Mouse (Mus musculus) MEL (cell line): Measurements from ENCODE around the gene Hfe. TPM values are rescaled to one million over a fixed set of nuclear protein-coding genes. Genes with fewer than 3 reads are reported as not detected.

ENCODE experiments used
- DNase-seq: peaks from one replicate; pipeline ENCODE4 v3.0.0; 2011; ENCODE audit warnings: low read depth, low spot score
- H3K27ac ChIP-seq: 2 replicates; pipeline ENCODE4 v1.5.1; 2012; ENCODE audit warnings: low read depth, mild to moderate bottlenecking, control low read depth, low read length, moderate library complexity; ENCODE audit not compliant: control insufficient read depth
- H3K27me3 ChIP-seq, 2 experiments: fragments of 150-350 bp in 1 of 2; sonication (generic) in 1 of 2; 2 replicates each; pipeline ENCODE4 v1.6.1; 2012; ENCODE audit warnings: low read length in 2 of 2, mild to moderate bottlenecking in 2 of 2, improper control_type of control experiment in 1 of 2, moderate library complexity in 1 of 2; ENCODE audit not compliant: insufficient read depth in 2 of 2, control insufficient read depth in 1 of 2
- H3K36me3 ChIP-seq, 2 experiments: 2 replicates each; pipeline ENCODE4 v1.6.1; 2012 to 2014; ENCODE audit warnings: low read length in 2 of 2, improper control_type of control experiment in 1 of 2, inconsistent platforms in 1 of 2, mild to moderate bottlenecking in 1 of 2; ENCODE audit not compliant: insufficient read depth in 2 of 2, control insufficient read depth in 1 of 2
- H3K4me1 ChIP-seq, 2 experiments: fragments of 150-350 bp in 1 of 2; sonication (generic) in 1 of 2; 2 replicates each; pipeline ENCODE4 v1.6.1; 2012; ENCODE audit warnings: low read length in 2 of 2, improper control_type of control experiment in 1 of 2, mild to moderate bottlenecking in 1 of 2; ENCODE audit not compliant: insufficient read depth in 2 of 2, control insufficient read depth in 1 of 2
- H3K4me3 ChIP-seq, 2 experiments: fragments of 150-350 bp in 1 of 2; sonication (generic) in 1 of 2; 2 replicates each; pipeline ENCODE4 v1.5.1; 2012; ENCODE audit warnings: low read depth in 2 of 2, low read length in 2 of 2, mild to moderate bottlenecking in 2 of 2, moderate library complexity in 2 of 2, control low read depth in 1 of 2, improper control_type of control experiment in 1 of 2; ENCODE audit not compliant: control insufficient read depth in 1 of 2, insufficient read depth in 1 of 2
- H3K79me2 ChIP-seq: 2 replicates; pipeline ENCODE4 v1.6.1; 2012; ENCODE audit warnings: mild to moderate bottlenecking, low read length, moderate library complexity; ENCODE audit not compliant: control insufficient read depth, poor library complexity, insufficient read depth
- H3K9ac ChIP-seq: 2 replicates; pipeline ENCODE4 v1.6.1; 2012; ENCODE audit warnings: low read depth, mild to moderate bottlenecking, control low read depth, low read length, moderate library complexity; ENCODE audit not compliant: control insufficient read depth, poor library complexity, severe bottlenecking
- H3K9me3 ChIP-seq: fragments of 150-350 bp; sonication (generic); replicated peaks from 2 replicates; pipeline ENCODE4 v1.6.1; 2012; ENCODE audit warnings: mild to moderate bottlenecking, low read length, improper control_type of control experiment, moderate library complexity; ENCODE audit not compliant: insufficient read depth
- BHLHE40 ChIP-seq: IDR thresholded peaks from 2 replicates; pipeline ENCODE4 v1.6.1; 2012; ENCODE audit warnings: low read depth, mild to moderate bottlenecking, inconsistent platforms, low read length, improper control_type of control experiment, borderline replicate concordance
- CHD2 ChIP-seq: IDR thresholded peaks from 2 replicates; pipeline ENCODE4 v1.6.1; 2011; ENCODE audit warnings: low read length, improper control_type of control experiment
- CTCF ChIP-seq, 3 experiments: IDR thresholded peaks in 2 of 3; conservative IDR thresholded peaks in 1 of 3; 2 replicates each; pipeline ENCODE4 v1.5.1; 2011 to 2012; ENCODE audit warnings: low read length in 3 of 3, low read depth in 2 of 3, mild to moderate bottlenecking in 2 of 3, improper control_type of control experiment in 1 of 3, inconsistent platforms in 1 of 3, mixed read lengths in 1 of 3, moderate library complexity in 1 of 3; ENCODE audit not compliant: control insufficient read depth in 1 of 3, insufficient read depth in 1 of 3, poor library complexity in 1 of 3, severe bottlenecking in 1 of 3
- ELF1 ChIP-seq: IDR thresholded peaks from 2 replicates; pipeline ENCODE4 v1.6.1; 2014; ENCODE audit warnings: low read depth, mild to moderate bottlenecking, inconsistent platforms, low read length, improper control_type of control experiment, moderate library complexity
- EP300 ChIP-seq, 2 experiments: IDR thresholded peaks; 2 replicates each; pipeline ENCODE4 v1.6.1; 2011; ENCODE audit warnings: improper control_type of control experiment in 2 of 2, low read length in 2 of 2, low read depth in 1 of 2, mild to moderate bottlenecking in 1 of 2
- ETS1 ChIP-seq: IDR thresholded peaks from 2 replicates; pipeline ENCODE4 v1.6.1; 2012; ENCODE audit warnings: low read depth, mild to moderate bottlenecking, inconsistent platforms, low read length, improper control_type of control experiment, moderate library complexity
- GABPA ChIP-seq: IDR thresholded peaks from 2 replicates; pipeline ENCODE4 v1.6.1; 2012; ENCODE audit warnings: low read depth, mild to moderate bottlenecking, inconsistent platforms, low read length, improper control_type of control experiment, moderate library complexity
- HCFC1 ChIP-seq: IDR thresholded peaks from 2 replicates; pipeline ENCODE4 v1.6.1; 2012; ENCODE audit warnings: low read depth, mild to moderate bottlenecking, inconsistent platforms, low read length, improper control_type of control experiment, moderate library complexity
- JUND ChIP-seq: IDR thresholded peaks from 2 replicates; pipeline ENCODE4 v1.6.1; 2011; ENCODE audit warnings: low read depth, mild to moderate bottlenecking, improper control_type of control experiment, low read length
- KAT2A ChIP-seq: conservative IDR thresholded peaks from 2 replicates; pipeline ENCODE4 v1.6.1; 2012; ENCODE audit warnings: low read depth, low read length, improper control_type of control experiment, inconsistent platforms
- MEF2A ChIP-seq: IDR thresholded peaks from 2 replicates; pipeline ENCODE4 v1.6.1; 2014; ENCODE audit warnings: low read depth, mild to moderate bottlenecking, inconsistent platforms, low read length, improper control_type of control experiment; ENCODE audit not compliant: poor library complexity, insufficient replicate concordance, severe bottlenecking; ENCODE audit errors: extremely low read depth
- MYB ChIP-seq: IDR thresholded peaks from 2 replicates; pipeline ENCODE4 v1.6.1; 2011; ENCODE audit warnings: mild to moderate bottlenecking, low read depth, low read length, improper control_type of control experiment
- MYC ChIP-seq: IDR thresholded peaks from 2 replicates; pipeline ENCODE4 v1.6.1; 2011; ENCODE audit warnings: low read depth, mild to moderate bottlenecking, low read length, improper control_type of control experiment, moderate library complexity
- NELFE ChIP-seq: IDR thresholded peaks from 2 replicates; pipeline ENCODE4 v1.6.1; 2011; ENCODE audit warnings: low read depth, low read length, improper control_type of control experiment
- NRF1 ChIP-seq: IDR thresholded peaks from 2 replicates; pipeline ENCODE4 v1.6.1; 2014; ENCODE audit warnings: low read depth, mild to moderate bottlenecking, inconsistent platforms, low read length, improper control_type of control experiment, moderate library complexity; ENCODE audit not compliant: poor library complexity, insufficient read depth, severe bottlenecking
- POLR2A ChIP-seq, 2 experiments: IDR thresholded peaks; 2 replicates each; pipeline ENCODE4 v1.6.1; 2011 to 2012; ENCODE audit warnings: low read length in 2 of 2, mild to moderate bottlenecking in 2 of 2, control low read depth in 1 of 2, improper control_type of control experiment in 1 of 2, low read depth in 1 of 2, moderate library complexity in 1 of 2; ENCODE audit not compliant: control insufficient read depth in 1 of 2, insufficient read depth in 1 of 2, poor library complexity in 1 of 2
- POLR2AphosphoS5 ChIP-seq: IDR thresholded peaks from 2 replicates; pipeline ENCODE4 v1.6.1; 2012; ENCODE audit warnings: low read depth, borderline replicate concordance, mild to moderate bottlenecking, inconsistent platforms, low read length, moderate library complexity, mixed read lengths
- RAD21 ChIP-seq: IDR thresholded peaks from 2 replicates; pipeline ENCODE4 v1.6.1; 2011; ENCODE audit warnings: mild to moderate bottlenecking, low read depth, low read length, improper control_type of control experiment
- RCOR1 ChIP-seq: IDR thresholded peaks from 2 replicates; pipeline ENCODE4 v1.6.1; 2012; ENCODE audit warnings: low read depth, mild to moderate bottlenecking, inconsistent platforms, low read length, improper control_type of control experiment
- SIN3A ChIP-seq: IDR thresholded peaks from 2 replicates; pipeline ENCODE4 v1.6.1; 2012; ENCODE audit warnings: low read length, improper control_type of control experiment, inconsistent platforms
- TCF12 ChIP-seq: IDR thresholded peaks from 2 replicates; pipeline ENCODE4 v1.6.1; 2014; ENCODE audit warnings: low read depth, mild to moderate bottlenecking, inconsistent platforms, low read length, improper control_type of control experiment, moderate library complexity
- UBTF ChIP-seq: IDR thresholded peaks from 2 replicates; pipeline ENCODE4 v1.6.1; 2012; ENCODE audit warnings: low read depth, mild to moderate bottlenecking, inconsistent platforms, low read length, improper control_type of control experiment, moderate library complexity, borderline replicate concordance; ENCODE audit not compliant: insufficient read depth
- USF1 ChIP-seq: IDR thresholded peaks from 2 replicates; pipeline ENCODE4 v1.6.1; 2014; ENCODE audit warnings: low read depth, mild to moderate bottlenecking, inconsistent platforms, low read length, improper control_type of control experiment, moderate library complexity
- USF2 ChIP-seq, 2 experiments: IDR thresholded peaks; 2 replicates each; pipeline ENCODE4 v1.6.1; 2011 to 2012; ENCODE audit warnings: improper control_type of control experiment in 2 of 2, low read length in 2 of 2, borderline replicate concordance in 1 of 2, inconsistent platforms in 1 of 2, low read depth in 1 of 2, mild to moderate bottlenecking in 1 of 2; ENCODE audit not compliant: insufficient read depth in 1 of 2
- ZC3H11A ChIP-seq: IDR thresholded peaks from 2 replicates; pipeline ENCODE4 v1.6.1; 2012; ENCODE audit warnings: low read depth, mild to moderate bottlenecking, inconsistent platforms, low read length, improper control_type of control experiment
- ZKSCAN1 ChIP-seq: IDR thresholded peaks from 2 replicates; pipeline ENCODE4 v1.6.1; 2012; ENCODE audit warnings: low read depth, mild to moderate bottlenecking, inconsistent platforms, low read length, improper control_type of control experiment, moderate library complexity
- ZMIZ1 ChIP-seq: IDR thresholded peaks from 2 replicates; pipeline ENCODE4 v1.6.1; 2012; ENCODE audit warnings: low read depth, mild to moderate bottlenecking, inconsistent platforms, low read length, improper control_type of control experiment, moderate library complexity
- polyA plus RNA-seq, 2 experiments: library from polyadenylated mRNA; stranded (reverse) in 1 of 2; unstranded in 1 of 2; fragments of >175 nt in 1 of 2; fragments of >200 nt in 1 of 2; gene quantifications; 2 replicates each; pipeline versions ENCODE4 v1.2.1 to v1.2.4; 2012; ENCODE audit warnings: low replicate concordance in 2 of 2, low read depth in 1 of 2; ENCODE audit not compliant: insufficient read length in 2 of 2, insufficient read depth in 1 of 2, missing spikeins in 1 of 2
- total RNA-seq: library from RNA; depleted of rRNA; stranded (reverse); fragments of 300-350 nt; gene quantifications from 2 replicates; pipeline ENCODE4 v1.2.3, GENCODE M21; 2012

The Hfe gene
- total and polyA plus RNA-seq, 3 experiments, result not detected

GRCm38 (mm10) chr13:23759251-23759771 lies 48.7 kb upstream of the Hfe start:
- Histone ChIP-seq H3K4me1 (peaks cover 0 to 13% of the 10 kb centered on the region in 2 experiments; a peak in 2 of 4 replicates), H3K4me3 (no peak overlapping the region), H3K9ac (peak overlapping the region; percentile 81), H3K36me3 (peaks cover 0 to 44% of the 10 kb centered on the region in 2 experiments; a peak in 2 of 4 replicates), H3K9me3 (no peaks in the 10 kb centered on the region), H3K79me2 (no peaks in the 10 kb centered on the region; the same call in 1 of the 2 replicates), H3K27me3 (no peaks in the 10 kb centered on the region), H3K27ac (peak overlapping the region; percentile 97)
- no peak for TF ChIP-seq NRF1
- TF ChIP-seq GABPA, result no peak
- no peak for TF ChIP-seq POLR2A (IDR thresholded peaks at IDR 0.05; ENCODE audit: control insufficient read depth in 1 of 2, insufficient read depth in 1 of 2, low read depth in 1 of 2, low read length in 2 of 2, poor library complexity in 1 of 2)
- TF ChIP-seq CHD2, result no peak
- no peak for TF ChIP-seq ZC3H11A
- TF ChIP-seq TCF12, result no peak
- no peak for TF ChIP-seq POLR2AphosphoS5
- TF ChIP-seq JUND, result no peak
- TF ChIP-seq CTCF (IDR thresholded peaks at IDR 0.05 in 2 of 3, conservative IDR thresholded peaks at IDR 0.05 in 1 of 3; ENCODE audit: control insufficient read depth in 1 of 3, insufficient read depth in 1 of 3, low read depth in 2 of 3, low read length in 3 of 3, poor library complexity in 1 of 3, severe bottlenecking in 1 of 3), result no peak
- no peak for TF ChIP-seq UBTF
- no peak for TF ChIP-seq RCOR1
- TF ChIP-seq ZKSCAN1, result no peak
- peak; percentile 52 for DNase-seq

GRCm38 (mm10) chr13:23757921-23758320 lies 47.3 kb upstream of the Hfe start:
- no peaks in the 10 kb centered on the region for H3K9me3 ChIP-seq
- DNase-seq, result no peak
- H3K79me2 ChIP-seq, result no peaks in the 10 kb centered on the region
- H3K4me3 ChIP-seq, result no peak overlapping the region
- H3K4me1 ChIP-seq, result peaks cover 0 to 11% of the 10 kb centered on the region in 2 experiments; a peak in 2 of 4 replicates
- H3K27me3 ChIP-seq, result no peaks in the 10 kb centered on the region
- peak overlapping the region; percentile 67 for H3K9ac ChIP-seq
- H3K27ac ChIP-seq, result peak overlapping the region; percentile 70
- no peak for TF ChIP-seq SIN3A
- no peak for TF ChIP-seq NELFE
- TF ChIP-seq BHLHE40, result no peak
- TF ChIP-seq ELF1, result no peak
- TF ChIP-seq USF2 (IDR thresholded peaks at IDR 0.05; ENCODE audit: borderline replicate concordance in 1 of 2, insufficient read depth in 1 of 2, low read depth in 1 of 2, low read length in 2 of 2), result no peak
- no peak for TF ChIP-seq USF1
- TF ChIP-seq MEF2A, result no peak
- no peak for TF ChIP-seq RAD21
- TF ChIP-seq MYB, result no peak
- no peak for TF ChIP-seq ZC3H11A
- TF ChIP-seq ZMIZ1, result no peak
- TF ChIP-seq ZKSCAN1, result no peak
- no peak for TF ChIP-seq MYC
- TF ChIP-seq EP300 (IDR thresholded peaks at IDR 0.05; ENCODE audit: low read depth in 1 of 2, low read length in 2 of 2), result no peak
- TF ChIP-seq TCF12, result no peak
- no peak for TF ChIP-seq CHD2
- no peak for TF ChIP-seq KAT2A
- no peak for TF ChIP-seq RCOR1
- no peak for TF ChIP-seq HCFC1
- no peak for TF ChIP-seq ETS1
- peaks cover 0 to 50% of the 10 kb centered on the region in 2 experiments; a peak in 2 of 4 replicates for H3K36me3 ChIP-seq
